Mouse (Mus musculus): Measurements from ENCODE around the gene 4930556J24Rik. TPM values are rescaled to one million over a fixed set of nuclear protein-coding genes. Genes with fewer than 3 reads are reported as not detected.
"Not testable (repeated sequence)": the region's sequence is repeated elsewhere in the genome, so short reads cannot be mapped to it uniquely, and the experiment has no call there.

Gene 4930556J24Rik
- polyA plus RNA-seq, 1 experiment = not detected

DNA sequence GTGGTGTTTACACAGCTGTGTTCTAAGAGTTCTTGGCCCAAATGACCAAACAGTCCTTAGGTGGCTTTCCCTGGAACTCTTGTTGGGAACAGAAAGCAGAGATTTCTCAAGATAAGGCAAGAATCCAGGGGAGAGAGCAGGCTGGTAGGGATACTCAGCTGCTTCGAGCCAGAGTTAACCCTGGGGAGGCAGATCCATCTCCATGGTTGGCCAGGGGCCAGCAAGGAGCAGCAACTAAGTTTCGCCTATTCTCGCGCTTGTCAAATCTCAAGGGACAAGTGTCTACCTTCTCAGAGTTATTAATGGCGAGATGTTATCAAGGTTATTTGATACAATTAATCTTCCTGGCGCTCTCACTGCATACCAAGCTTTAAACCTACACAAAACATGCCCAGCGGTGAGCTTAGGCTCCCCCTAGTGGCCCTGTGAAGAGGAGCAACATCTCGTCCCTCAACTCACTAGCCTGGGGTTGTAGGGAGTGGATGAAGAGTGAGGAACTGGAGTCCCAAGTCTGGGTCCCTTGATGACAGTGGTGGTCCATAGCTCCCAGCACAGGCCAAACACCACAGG, 55.2 kb downstream of the 4930556J24Rik start:
- Histone ChIP-seq H3K4me3 (ENCODE audit: insufficient read depth, low read depth, low read length) (no peak overlapping the region), H3K27ac (replicated peaks; ENCODE audit: low read depth, low read length) (no peak overlapping the region), H3K4me1 (ENCODE audit: control insufficient read depth, insufficient read depth, insufficient read length, low read length) (no peaks in the 10 kb centered on the region)

DNA sequence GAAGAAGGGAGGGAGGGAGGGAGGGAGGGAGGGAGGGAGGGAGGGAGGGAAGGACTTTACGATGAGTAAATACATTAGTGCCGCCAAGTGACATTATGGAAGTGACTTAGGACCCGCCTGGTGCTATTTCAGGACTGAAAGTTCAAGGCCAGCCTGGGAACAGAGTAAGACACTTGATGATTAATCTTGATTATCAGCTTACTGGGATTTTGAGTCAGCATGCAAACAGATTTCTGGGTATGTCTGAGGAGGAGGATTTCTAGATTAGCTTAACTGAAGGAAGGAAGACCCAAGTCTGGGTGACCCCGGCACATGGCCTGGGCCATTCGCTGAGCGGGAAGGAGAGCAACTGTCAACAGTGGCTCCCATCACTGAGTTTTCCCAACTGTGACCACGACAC, 56.1 kb downstream of the 4930556J24Rik start:
- no peak overlapping the region for H3K4me3 ChIP-seq (ENCODE audit: insufficient read depth, low read depth, low read length)
- no peak overlapping the region for H3K27ac ChIP-seq (replicated peaks; ENCODE audit: low read depth, low read length)
- H3K4me1 ChIP-seq (ENCODE audit: control insufficient read depth, insufficient read depth, insufficient read length, low read length) = no peaks in the 10 kb centered on the region

DNA sequence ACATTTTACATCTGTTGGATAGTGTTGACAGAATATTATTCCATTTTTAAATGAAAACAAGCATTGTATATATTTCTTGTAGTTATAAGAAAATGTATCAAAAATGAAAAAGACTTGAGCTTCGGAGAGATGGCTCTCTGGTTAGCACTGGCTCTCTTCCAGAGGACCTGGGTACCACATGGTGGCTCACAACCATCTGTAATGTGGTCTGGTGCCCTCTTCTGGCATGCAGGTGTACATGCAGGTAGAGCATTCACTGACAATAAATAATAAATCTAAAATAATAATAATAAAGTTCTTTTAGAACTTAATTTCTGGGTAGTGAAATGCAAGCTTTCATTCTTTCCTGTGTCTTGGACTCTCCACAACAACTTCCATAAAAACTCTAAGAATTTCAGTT, 57.8 kb downstream of the 4930556J24Rik start:
- H3K4me3 ChIP-seq (ENCODE audit: insufficient read depth, low read depth, low read length) = no peak overlapping the region
- no peaks in the 10 kb centered on the region for H3K4me1 ChIP-seq (ENCODE audit: control insufficient read depth, insufficient read depth, insufficient read length, low read length)
- no peak overlapping the region for H3K27ac ChIP-seq (replicated peaks; ENCODE audit: low read depth, low read length)

DNA sequence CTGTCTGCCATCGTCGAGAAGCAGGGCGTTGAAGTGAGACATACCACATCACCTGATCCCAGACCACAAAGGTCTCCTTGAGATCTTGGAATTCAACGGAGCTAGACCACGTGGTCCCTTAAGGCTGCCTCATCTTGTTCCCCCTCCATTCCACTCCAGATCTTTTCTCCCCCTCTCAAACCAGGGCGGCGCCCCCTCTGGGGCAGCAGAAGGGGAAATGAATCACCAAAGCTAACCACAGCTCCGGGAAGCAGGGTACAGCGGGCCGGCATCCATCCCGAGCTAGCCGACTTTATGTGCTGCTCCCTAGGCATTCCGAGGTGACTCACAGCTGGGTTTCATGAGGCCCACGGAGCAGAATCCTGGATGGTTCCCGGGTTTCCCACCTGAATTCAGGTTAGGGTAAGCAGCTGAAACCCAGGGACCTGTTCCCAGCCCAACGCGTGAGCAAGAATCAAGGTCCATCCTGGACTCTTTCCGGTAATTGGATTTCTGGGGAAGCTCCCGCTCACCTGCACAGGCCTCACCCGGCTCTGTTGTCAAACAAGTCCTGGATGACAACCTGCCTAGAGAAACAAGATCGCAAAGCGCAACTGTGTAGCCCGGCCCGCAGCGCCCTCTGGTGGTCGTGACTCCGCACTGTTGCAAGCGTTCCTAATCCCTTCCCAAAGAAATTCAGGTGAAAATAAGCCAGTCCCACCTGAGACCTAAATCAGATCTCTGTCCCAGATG, 62.3 kb downstream of the 4930556J24Rik start, which contains the start of gene Slc35e4:
TSS of gene Slc35e4 (minus strand) at position 556 of the 732 bp plus-strand sequence.
- peak within 1 kb of the TSS; percentile 48 for H3K27ac ChIP-seq (replicated peaks; ENCODE audit: low read depth, low read length)
- H3K4me1 ChIP-seq (ENCODE audit: control insufficient read depth, insufficient read depth, insufficient read length, low read length) = no peaks in the 10 kb centered on the region; the same call in none of the 2 replicates
- peak within 1 kb of the TSS; percentile 66 for H3K4me3 ChIP-seq (ENCODE audit: insufficient read depth, low read depth, low read length)

DNA sequence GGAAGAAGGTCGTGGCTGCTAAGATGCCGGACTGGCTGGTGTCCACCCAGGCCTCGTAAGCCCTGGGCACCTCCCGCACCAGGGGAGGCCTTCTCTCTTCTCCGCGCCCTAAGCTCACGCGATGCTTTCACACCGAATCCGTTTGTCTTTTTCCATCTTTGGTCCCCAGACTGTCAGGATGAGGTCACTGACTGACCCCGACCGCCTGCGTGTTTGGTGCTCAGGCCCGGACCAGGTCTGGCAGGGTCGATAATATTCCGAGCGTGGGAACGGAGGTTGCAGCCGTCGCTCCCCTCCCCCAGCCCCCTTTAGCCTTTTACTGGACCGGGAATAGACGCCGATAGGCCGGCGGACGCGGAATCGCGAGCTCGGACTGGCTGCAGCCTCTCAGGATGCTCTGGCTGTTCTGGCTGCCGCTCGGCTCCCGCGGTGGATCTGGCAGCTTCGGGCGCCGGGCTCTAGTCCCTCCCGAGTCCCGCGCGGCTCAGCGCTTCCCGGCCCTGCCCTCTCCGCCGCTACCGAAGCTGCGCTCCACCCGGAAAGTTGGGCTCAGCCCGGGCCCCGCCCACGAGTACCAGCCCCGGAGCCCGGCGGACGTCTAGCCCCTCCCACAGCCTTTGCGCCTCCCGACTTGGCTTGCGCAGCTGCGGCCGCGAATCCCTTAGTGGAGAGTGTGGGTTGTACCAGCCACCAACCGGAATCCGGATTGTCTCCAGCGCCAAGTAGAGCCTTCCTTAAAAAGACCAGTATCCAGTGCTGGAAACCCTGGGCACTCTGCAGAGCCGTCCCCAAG, 63.1 kb downstream of the 4930556J24Rik start:
- no peaks in the 10 kb centered on the region; the same call in none of the 2 replicates for H3K4me1 ChIP-seq (ENCODE audit: control insufficient read depth, insufficient read depth, insufficient read length, low read length)
- H3K27ac ChIP-seq (replicated peaks; ENCODE audit: low read depth, low read length) = peak overlapping the region; percentile 48
- peak overlapping the region; percentile 66 for H3K4me3 ChIP-seq (ENCODE audit: insufficient read depth, low read depth, low read length)

DNA sequence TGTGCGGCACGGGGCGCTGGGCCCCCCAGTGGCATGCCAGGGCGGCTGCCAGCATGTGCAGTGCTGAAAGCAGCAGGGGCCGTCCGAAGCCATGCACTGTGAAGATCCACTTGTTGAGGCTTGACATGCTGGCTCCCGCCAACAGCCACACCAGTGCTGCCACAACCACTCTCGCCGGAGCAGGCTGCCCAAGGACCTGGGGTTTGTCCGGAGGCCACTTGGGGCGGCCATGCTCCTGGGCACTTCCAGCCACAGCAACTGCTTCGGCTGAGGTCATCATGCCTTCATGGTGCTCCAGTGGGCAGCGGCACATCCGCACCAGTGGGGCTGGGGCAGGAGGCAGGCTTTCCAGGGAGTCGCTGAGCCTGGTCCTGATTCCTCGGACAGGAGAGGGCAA, 63.7 kb downstream of the 4930556J24Rik start:
- H3K27ac ChIP-seq (replicated peaks; ENCODE audit: low read depth, low read length) = no peak overlapping the region
- H3K4me3 ChIP-seq (ENCODE audit: insufficient read depth, low read depth, low read length) = peak overlapping the region; percentile 66
- H3K4me1 ChIP-seq (ENCODE audit: control insufficient read depth, insufficient read depth, insufficient read length, low read length) = no peaks in the 10 kb centered on the region; the same call in none of the 2 replicates

DNA sequence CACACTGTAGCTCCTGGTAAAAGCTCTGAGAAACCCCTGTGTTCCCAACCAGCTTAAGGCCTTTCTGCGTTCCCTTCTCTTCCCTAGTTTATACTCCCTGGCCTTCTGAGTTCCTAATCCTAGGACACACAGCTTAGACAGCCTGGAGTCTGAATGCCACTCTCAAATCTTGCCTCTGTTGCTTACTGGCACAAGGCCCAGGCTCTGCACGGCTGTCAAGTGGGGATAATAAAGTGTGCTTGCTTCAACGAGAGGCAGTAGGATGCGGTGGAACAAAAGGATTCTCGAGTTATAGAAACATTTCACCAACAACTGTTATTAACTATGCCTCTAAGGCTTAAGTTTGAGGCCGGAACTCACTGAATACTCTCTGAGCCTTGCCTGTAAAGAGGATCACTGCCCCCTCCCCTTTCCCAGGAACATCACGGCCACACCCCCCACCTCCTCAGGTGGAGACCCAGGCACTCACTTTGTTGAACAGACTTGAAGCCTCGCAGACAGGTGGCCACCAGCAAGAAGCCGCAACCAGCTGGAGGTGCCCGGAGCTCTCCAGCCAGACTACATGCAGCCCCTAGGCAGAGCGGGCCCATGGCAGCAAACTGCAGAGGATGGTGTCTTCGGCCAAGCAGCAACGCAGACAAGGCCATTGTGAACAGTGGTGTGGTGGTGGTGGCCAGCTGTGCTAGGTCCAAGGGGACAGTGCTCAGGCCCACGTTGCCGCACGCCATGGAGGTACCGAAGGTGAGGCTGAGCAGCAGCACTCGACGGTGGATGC, 64.3 kb downstream of the 4930556J24Rik start:
- Histone ChIP-seq H3K4me3 (ENCODE audit: insufficient read depth, low read depth, low read length) (peak overlapping the region; percentile 66), H3K27ac (replicated peaks; ENCODE audit: low read depth, low read length) (no peak overlapping the region), H3K4me1 (ENCODE audit: control insufficient read depth, insufficient read depth, insufficient read length, low read length) (no peaks in the 10 kb centered on the region; the same call in none of the 2 replicates)

DNA sequence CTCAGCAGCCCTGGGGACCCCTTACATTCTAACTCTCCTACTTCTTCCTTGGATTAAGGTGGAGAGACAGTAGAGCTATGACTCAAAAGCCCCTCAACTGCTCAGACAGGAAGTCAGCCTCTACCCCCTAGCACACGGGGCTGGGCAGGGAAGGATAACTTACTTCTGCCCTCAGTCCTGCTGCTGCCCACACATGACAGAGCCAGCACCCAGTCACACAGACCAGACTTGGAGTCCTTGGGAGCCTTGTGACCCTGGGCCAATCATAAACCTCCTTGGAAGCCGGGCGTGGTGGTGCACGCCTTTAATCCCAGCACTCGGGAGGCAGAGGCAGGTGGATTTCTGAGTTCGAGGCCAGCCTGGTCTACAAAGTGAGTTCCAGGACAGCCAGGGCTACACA, 65.1 kb downstream of the 4930556J24Rik start:
- not testable (repeated sequence) for H3K27ac ChIP-seq (replicated peaks; ENCODE audit: low read depth, low read length); H3K4me3 ChIP-seq (ENCODE audit: insufficient read depth, low read depth, low read length); H3K4me1 ChIP-seq (ENCODE audit: control insufficient read depth, insufficient read depth, insufficient read length, low read length)

DNA sequence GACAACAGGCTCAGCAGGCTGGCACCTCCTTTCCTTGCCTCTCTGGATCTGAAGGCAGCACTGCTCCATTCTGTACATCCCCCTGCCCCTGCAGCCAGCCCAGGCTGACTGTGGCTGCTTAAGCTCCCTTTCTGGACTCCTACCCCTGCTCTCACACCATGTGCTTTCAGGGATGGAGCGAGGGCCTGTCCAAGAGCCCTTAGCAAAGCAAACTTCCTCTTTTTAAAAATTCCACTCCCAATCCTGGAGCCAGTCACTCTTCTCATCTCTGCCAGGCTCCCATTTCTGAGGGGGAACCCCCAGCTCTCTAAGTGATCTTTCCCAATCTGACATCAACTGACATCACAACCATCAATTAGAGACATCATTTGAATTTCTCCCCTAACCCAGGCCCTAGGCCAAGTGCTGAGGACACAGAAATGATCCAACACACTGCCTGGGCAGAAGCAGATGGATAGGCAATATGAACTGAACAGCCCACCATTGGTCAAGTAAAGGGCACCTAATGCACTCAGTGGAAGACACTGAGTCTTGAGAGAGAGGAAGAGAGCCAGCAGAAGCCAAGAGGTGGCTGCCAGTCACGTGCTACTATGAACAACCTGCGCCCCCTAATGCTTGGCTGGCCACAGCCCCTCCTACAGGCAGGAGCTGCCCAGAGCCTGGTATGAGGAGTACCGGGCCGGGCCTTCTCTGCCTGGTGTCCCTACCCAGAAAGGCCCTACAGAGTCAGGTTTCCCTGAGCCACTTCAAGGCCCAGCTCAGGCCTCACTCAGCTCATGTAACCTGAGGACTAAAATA, 65.9 kb downstream of the 4930556J24Rik start:
- Histone ChIP-seq H3K27ac (replicated peaks; ENCODE audit: low read depth, low read length) (no peak overlapping the region), H3K4me1 (ENCODE audit: control insufficient read depth, insufficient read depth, insufficient read length, low read length) (no peaks in the 10 kb centered on the region; the same call in none of the 2 replicates), H3K4me3 (ENCODE audit: insufficient read depth, low read depth, low read length) (no peak overlapping the region; the same call in none of the 2 replicates)

DNA sequence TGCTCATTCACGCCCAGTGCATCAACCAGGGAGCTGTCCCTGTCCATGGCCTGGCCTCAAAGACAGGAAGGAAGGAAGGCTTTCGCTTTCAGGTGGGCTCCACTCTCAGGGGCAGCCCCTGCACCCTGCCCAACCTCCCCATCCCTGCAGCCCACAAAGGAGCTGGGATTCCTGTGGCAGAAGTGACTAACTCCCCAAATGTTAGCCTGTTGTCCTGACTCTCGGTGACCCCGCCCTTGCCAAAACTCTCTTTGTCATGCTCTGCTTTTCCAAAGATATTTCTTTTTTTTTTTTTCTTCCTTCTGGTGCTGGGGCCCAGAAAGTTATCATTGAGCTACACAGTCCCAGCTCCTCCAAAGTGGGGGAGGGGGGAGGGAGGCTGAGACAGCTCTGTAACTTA, 67.3 kb downstream of the 4930556J24Rik start:
- Histone ChIP-seq H3K4me1 (ENCODE audit: control insufficient read depth, insufficient read depth, insufficient read length, low read length) (no peaks in the 10 kb centered on the region; the same call in none of the 2 replicates), H3K4me3 (ENCODE audit: insufficient read depth, low read depth, low read length) (no peak overlapping the region), H3K27ac (replicated peaks; ENCODE audit: low read depth, low read length) (no peak overlapping the region)

DNA sequence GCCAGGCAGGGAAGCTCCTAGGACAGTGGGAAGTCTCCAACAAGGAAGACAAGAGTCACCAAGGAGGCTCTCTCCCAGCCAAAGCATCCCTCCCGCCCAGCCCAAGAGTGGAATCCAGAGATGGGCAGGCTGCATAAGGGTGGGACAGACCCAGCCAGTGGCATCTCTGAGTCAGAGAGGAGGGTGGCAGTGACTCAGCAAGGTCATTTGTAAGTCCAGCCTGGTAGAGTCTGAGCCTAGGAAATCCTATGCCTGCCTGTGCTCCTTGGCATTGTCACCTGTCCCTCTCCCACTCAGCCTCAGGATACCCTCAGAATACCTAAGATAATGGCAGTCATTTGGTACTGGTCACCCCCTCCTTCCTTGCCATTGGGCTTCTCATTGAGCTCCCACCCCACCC, 71.1 kb downstream of the 4930556J24Rik start:
- Histone ChIP-seq H3K27ac (replicated peaks; ENCODE audit: low read depth, low read length) (no peak overlapping the region), H3K4me1 (ENCODE audit: control insufficient read depth, insufficient read depth, insufficient read length, low read length) (no peaks in the 10 kb centered on the region), H3K4me3 (ENCODE audit: insufficient read depth, low read depth, low read length) (no peak overlapping the region)

DNA sequence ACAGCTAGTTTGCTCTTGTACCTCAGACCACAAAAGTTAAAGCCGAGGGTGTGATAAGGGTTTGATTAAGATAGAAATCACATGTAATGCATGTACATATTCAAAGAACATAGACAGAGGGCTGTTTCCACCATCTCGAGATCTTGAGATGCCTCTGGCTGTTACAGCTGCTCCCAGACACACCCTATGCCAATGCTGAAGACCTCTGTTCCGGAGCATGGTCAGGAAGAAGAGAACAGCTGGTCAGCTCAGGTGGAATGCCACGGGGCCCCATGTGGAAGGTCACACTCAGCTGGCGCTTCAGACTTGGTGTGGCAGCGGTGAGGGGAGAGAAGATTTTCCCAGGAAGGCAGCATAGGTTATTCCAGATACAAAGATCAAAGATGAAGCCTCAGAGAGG, 71.9 kb downstream of the 4930556J24Rik start:
- no peak overlapping the region for H3K4me3 ChIP-seq (ENCODE audit: insufficient read depth, low read depth, low read length)
- no peak overlapping the region for H3K27ac ChIP-seq (replicated peaks; ENCODE audit: low read depth, low read length)
- H3K4me1 ChIP-seq (ENCODE audit: control insufficient read depth, insufficient read depth, insufficient read length, low read length) = no peaks in the 10 kb centered on the region

DNA sequence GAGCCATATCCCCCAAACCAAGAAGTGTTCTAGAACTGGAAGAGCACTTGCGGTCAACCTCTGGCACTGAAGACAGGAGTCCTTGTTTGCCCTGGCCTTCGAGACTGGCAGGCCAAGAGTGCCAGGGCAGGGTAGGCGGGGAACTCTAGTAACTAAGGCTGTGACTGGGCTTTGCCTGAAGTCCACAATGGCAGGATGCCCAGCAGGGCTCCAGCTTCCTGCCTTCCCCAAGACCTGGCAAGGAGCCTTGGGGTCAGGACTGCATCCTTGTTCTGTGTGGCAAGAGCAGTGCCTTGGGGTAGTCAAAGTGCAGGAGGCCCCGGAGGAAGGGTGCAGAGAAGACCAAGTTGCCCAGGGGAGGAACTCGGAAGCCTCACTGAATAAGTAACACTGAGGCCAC, 73.5 kb downstream of the 4930556J24Rik start:
- Histone ChIP-seq H3K4me3 (ENCODE audit: insufficient read depth, low read depth, low read length) (no peak overlapping the region), H3K4me1 (ENCODE audit: control insufficient read depth, insufficient read depth, insufficient read length, low read length) (no peaks in the 10 kb centered on the region), H3K27ac (replicated peaks; ENCODE audit: low read depth, low read length) (no peak overlapping the region)

DNA sequence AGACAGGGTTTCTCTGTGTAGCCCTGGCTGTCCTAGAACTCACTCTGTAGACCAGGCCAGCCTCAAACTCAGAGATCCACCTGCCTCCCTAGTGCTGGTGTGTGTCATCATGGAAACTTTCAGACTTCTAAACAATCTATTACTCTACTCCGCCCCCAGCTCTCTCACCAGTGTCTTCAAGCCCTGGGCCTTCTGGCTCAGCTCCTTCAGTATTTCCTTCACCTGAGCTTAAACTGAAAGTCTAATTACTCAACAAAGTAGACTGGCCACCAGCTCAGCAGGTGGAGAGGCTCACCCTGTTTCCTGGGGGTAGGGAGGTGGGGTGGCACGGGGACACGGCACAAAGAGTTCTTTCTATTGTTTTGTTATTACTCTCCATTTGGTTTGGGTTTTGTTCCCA, 74.1 kb downstream of the 4930556J24Rik start:
- Histone ChIP-seq H3K27ac (replicated peaks; ENCODE audit: low read depth, low read length) (no peak overlapping the region), H3K4me1 (ENCODE audit: control insufficient read depth, insufficient read depth, insufficient read length, low read length) (no peaks in the 10 kb centered on the region), H3K4me3 (ENCODE audit: insufficient read depth, low read depth, low read length) (no peak overlapping the region)

All from brown adipose tissue, adult 24 weeks (tissue).